Mouse (Mus musculus): ENCODE data around the gene Cdk17. TPM values are rescaled to one million over a fixed set of nuclear protein-coding genes. Genes with fewer than 3 reads are reported as not detected.

The Cdk17 gene
- total RNA-seq, 2 experiments from 2014 or later, result 176 to 210 TPM

- DNase-seq (ENCODE audit: extremely low spot score in 1 of 2, low spot score in 1 of 2), result no peak
Observed at GRCm38 (mm10) chr10:93166382-93166769, 5.7 kb downstream of the Cdk17 start.

GRCm38 (mm10) chr10:93167311-93167710 is 6.6 kb downstream of the Cdk17 start:
- DNase-seq (ENCODE audit: extremely low spot score in 1 of 2, low spot score in 1 of 2), result no peak

- DNase-seq (ENCODE audit: extremely low spot score in 1 of 2, low spot score in 1 of 2), result no peak
Observed at GRCm38 (mm10) chr10:93168067-93168466, 7.4 kb downstream of the Cdk17 start.

GRCm38 (mm10) chr10:93171182-93171855 is 10.6 kb downstream of the Cdk17 start:
- DNase-seq (ENCODE audit: extremely low spot score in 1 of 2, low spot score in 1 of 2), result no peak

GRCm38 (mm10) chr10:93177471-93177870 is 16.8 kb downstream of the Cdk17 start:
- DNase-seq (ENCODE audit: extremely low spot score in 1 of 2, low spot score in 1 of 2), result no peak

GRCm38 (mm10) chr10:93177874-93178273 is 17.2 kb downstream of the Cdk17 start:
- no peak for DNase-seq (ENCODE audit: extremely low spot score in 1 of 2, low spot score in 1 of 2)

GRCm38 (mm10) chr10:93178662-93179061 is 18.0 kb downstream of the Cdk17 start:
- DNase-seq (ENCODE audit: extremely low spot score in 1 of 2, low spot score in 1 of 2), result no peak

GRCm38 (mm10) chr10:93179669-93180460 is 19.2 kb downstream of the Cdk17 start:
- DNase-seq (ENCODE audit: extremely low spot score in 1 of 2, low spot score in 1 of 2), result no peak

- DNase-seq (ENCODE audit: extremely low spot score in 1 of 2, low spot score in 1 of 2), result no peak
Observed at GRCm38 (mm10) chr10:93184351-93184976, 23.8 kb downstream of the Cdk17 start.

GRCm38 (mm10) chr10:93188440-93188999 is 27.8 kb downstream of the Cdk17 start:
- no peak for DNase-seq (ENCODE audit: extremely low spot score in 1 of 2, low spot score in 1 of 2)

GRCm38 (mm10) chr10:93190475-93191262 is 30.0 kb downstream of the Cdk17 start:
- no peak for DNase-seq (ENCODE audit: extremely low spot score in 1 of 2, low spot score in 1 of 2)

- no peak for DNase-seq (ENCODE audit: extremely low spot score in 1 of 2, low spot score in 1 of 2)
Observed at GRCm38 (mm10) chr10:93197092-93197491, 36.4 kb downstream of the Cdk17 start.

- no peak for DNase-seq (ENCODE audit: extremely low spot score in 1 of 2, low spot score in 1 of 2)
Observed at GRCm38 (mm10) chr10:93198958-93199357, 38.3 kb downstream of the Cdk17 start.

GRCm38 (mm10) chr10:93201846-93202458 is 41.3 kb downstream of the Cdk17 start:
- DNase-seq (ENCODE audit: extremely low spot score in 1 of 2, low spot score in 1 of 2), result no peak

- no peak for DNase-seq (ENCODE audit: extremely low spot score in 1 of 2, low spot score in 1 of 2)
Observed at GRCm38 (mm10) chr10:93205287-93205956, 44.7 kb downstream of the Cdk17 start.

- no peak for DNase-seq (ENCODE audit: extremely low spot score in 1 of 2, low spot score in 1 of 2)
Observed at GRCm38 (mm10) chr10:93207176-93207575, 46.5 kb downstream of the Cdk17 start.

GRCm38 (mm10) chr10:93212699-93213098 is 52.0 kb downstream of the Cdk17 start:
- no peak for DNase-seq (ENCODE audit: extremely low spot score in 1 of 2, low spot score in 1 of 2)

GRCm38 (mm10) chr10:93213339-93213738 is 52.7 kb downstream of the Cdk17 start:
- no peak for DNase-seq (ENCODE audit: extremely low spot score in 1 of 2, low spot score in 1 of 2)

GRCm38 (mm10) chr10:93214251-93214650 is 53.6 kb downstream of the Cdk17 start:
- no peak for DNase-seq (ENCODE audit: extremely low spot score in 1 of 2, low spot score in 1 of 2)
